Mouse (Mus musculus) liver, embryonic 14.5 days (tissue): Measurements from ENCODE around the gene Tfcp2l1.

Source experiments
- CTCF ChIP-seq: IDR thresholded peaks from 2 replicates; pipeline ENCODE4 v1.5.1; 2016; ENCODE audit warnings: antibody characterized with exemption, low read depth, control low read depth
- EP300 ChIP-seq: IDR thresholded peaks from 2 replicates; pipeline ENCODE4 v1.6.1; 2016; ENCODE audit warnings: antibody characterized with exemption, low read depth

GRCm38 (mm10) chr1:118643138-118643979 lies 15.6 kb downstream of the Tfcp2l1 start:
- TF ChIP-seq CTCF, result no peak
- no peak for TF ChIP-seq EP300
